Mouse (Mus musculus): ENCODE results near the gene Abca1.

DNA sequence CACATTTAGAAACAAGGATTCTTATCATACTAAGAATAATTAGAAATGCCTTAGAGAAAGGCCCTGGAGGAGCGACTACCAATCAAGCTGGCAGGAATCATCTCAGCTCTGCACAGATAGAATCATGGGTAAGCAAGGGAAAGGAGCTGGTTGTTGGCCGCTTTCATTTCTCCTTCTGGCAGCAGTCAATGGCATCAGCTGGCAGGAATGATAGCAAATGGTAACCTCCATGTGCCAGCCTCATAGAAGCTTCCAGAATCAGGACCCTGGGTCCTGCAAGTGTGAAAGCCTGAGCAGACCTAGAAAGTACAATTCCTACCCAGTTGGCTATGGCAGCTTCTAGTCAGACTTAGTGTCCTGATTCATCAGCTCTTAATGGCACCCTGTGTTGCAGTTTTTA is 173.4 kb downstream of the Abca1 start:
- TF ChIP-seq EP300 (IDR thresholded peaks at IDR 0.05; ENCODE audit: low read depth) = no peak
- no peak for TF ChIP-seq CTCF (IDR thresholded peaks at IDR 0.05; ENCODE audit: low read depth)
